Mouse (Mus musculus): ENCODE data around the gene Nrbp1. TPM values are rescaled to one million over a fixed set of nuclear protein-coding genes. Genes with fewer than 3 reads are reported as not detected.

The Nrbp1 gene
- 100 to 1,000 TPM; 133 to 161 TPM for total RNA-seq (2023)

GRCm38 (mm10) chr5:31240637-31241521 is at the start of gene Nrbp1, which contains the start of gene Gm9970:
Gene Nrbp1 (plus strand): TSS chr5:31240864.
Gene Gm9970 (minus strand): TSS chr5:31241232.

GRCm38 (mm10) chr5:31192939-31193630 is 47.6 kb upstream of the Nrbp1 start, which contains the start of the genes Snx17 and Eif2b4:
Gene Snx17 (plus strand): TSS chr5:31193227.
Gene Eif2b4 (minus strand): TSS chr5:31193430.

GRCm38 (mm10) chr5:31201742-31202590 is 38.7 kb upstream of the Nrbp1 start, which contains the start of gene Zfp513:
Gene Zfp513 (minus strand): TSS chr5:31202303.

DNA sequence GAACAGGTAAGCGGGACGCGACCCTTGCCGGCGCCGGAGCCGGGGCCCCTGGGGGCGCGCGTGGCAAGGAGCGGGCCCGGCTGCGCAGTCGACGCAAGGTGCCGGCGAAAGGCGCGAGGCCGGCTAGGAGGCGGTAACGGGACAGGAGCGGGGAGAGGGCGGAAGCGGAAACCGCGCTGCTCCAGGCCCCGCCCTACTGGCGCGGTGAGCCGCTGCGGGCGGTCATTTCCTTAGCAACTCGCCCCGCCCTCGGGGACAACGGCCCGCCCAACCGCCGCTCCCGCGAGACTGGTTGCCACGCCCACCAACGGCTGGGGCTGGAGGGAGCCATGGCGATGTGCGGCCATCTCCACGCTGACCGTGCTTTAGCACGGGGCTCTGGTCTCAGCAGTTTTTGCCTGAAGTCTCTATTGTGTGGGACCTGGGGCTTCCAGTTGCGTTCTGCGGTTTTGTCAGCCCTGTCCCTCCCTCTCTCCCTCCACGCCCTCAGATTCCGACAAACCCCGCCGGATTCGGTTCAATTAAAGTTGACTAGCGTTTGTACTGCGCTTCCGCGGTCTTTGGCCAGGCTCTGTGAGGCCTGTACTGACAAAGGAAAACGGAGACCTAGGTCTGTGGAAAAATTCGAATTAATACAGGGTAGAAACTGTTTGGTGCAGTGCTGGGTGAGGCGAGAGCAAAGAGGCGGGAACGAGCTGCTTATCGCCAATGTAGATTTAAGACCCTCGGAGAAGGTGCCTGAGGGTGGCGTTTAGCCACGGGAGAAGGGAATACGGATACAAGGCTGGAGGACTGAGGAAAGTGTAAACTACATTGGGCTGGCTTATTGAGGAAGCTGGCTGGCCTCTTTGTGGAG is 20.0 kb upstream of the Nrbp1 start, which contains the start of gene Ppm1g:
Gene Ppm1g, minus strand, starts transcription at position 240 of the 856 bp plus-strand sequence.

DNA sequence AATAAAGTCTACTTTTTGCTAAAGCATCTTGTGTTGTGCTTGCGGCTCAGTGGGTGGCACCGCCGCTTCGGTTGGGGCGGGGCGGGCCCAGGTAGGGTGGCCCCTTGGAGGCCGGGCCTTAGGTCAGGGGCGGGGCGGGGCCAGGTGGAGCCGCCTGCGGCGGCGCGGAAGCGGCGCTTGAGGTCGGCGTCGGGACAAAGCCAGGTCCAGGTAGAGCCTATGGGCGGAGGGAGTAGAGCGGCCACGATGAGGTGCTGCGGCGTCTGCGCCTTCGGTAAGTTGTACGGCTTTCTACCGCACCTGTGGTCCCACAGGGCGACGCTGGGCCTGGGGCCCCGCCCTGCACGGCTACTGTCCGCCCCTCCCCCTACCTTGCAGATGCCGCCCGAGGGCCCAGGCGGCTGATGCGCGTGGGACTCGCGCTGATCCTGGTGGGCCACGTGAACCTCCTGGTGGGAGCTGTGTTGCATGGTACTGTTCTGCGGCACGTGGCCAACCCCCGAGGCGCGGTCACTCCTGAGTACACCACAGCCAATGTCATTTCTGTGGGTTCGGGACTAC is 11.0 kb downstream of the Nrbp1 start, which contains the start of gene Krtcap3:
Gene Krtcap3, plus strand, starts transcription at position 151 of the 561 bp plus-strand sequence.

DNA sequence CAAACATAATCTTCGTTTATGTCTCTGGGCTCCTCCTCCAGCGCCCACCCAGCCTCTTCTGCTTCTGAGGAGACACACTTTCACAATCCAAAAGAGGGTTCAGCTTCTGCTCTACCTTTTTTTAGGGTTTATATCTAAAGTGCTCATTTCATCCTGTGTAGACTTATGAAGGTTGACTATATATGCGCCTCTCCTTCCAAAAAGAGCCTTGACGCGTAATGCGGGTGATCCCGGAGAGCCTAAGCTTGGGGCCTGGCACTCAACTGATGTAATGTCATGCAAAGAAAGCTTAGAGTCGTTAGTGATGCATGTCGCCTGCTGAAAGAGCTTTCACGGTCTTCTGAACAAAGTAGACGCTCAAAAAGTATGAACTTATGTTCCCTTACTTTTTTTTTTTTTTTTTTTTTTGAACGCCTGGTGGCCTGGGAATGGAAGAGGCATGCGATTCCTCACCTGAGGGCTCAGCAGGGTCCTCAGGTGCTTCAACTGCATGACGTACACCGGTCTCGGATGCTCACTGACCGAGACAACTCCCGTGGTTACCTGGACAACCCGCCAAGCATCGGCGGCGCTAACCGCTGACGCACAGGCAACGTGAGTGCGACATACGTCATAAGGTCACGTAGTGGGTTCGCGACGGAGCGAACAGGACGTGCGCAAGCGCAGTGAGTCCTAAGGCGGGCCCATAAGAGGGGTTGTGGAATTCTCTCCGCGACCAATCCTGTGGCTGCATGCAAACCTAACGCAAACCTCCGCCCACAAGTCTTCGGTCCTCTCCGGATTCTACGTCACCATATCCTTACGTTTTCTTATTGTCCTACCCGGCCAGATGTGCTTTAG is 50.1 kb downstream of the Nrbp1 start, which contains the start of gene Ift172:
Gene Ift172, minus strand, starts transcription at position 596 of the 840 bp plus-strand sequence.

GRCm38 (mm10) chr5:31295606-31296141 is 55.0 kb downstream of the Nrbp1 start, which contains the start of gene Fndc4:
Gene Fndc4 (minus strand): TSS chr5:31296080.

DNA sequence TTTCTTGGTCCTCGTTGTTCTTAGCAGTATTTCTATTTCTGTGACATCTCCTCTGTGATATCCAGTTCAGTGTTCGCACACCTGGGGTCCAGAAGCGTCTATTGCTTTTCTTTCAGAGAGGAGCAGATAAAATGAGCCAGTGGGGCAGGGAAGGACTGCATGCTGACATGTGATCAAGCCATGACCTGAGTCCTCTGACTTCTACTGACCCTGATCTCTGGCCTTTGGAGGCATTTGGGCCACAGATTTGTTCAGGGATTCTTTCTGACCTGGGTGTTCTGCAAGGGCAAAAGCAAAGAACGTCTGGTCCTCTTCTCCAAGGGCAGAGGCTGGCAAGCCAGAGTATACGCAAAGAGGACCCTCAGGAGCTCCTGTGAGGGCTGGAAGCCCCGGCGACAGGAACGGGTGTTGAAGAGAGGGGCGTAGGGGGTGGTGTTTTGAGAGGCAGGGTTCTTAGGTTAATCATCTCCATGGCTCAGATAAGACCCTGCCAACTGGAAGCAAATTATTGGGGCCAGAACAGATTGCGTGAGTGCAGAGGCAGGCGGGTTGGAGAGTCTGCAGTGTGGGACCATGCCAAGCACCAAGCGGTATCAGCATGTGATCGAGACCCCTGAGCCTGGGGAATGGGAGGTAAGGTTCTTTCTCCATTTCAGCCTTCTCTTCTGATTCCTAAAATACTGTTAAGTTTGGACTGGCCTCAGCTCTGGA is 56.5 kb downstream of the Nrbp1 start, which contains the start of gene Gckr:
Gene Gckr, plus strand, starts transcription at position 397 of the 711 bp plus-strand sequence.

Other genes starting within 250 kb of the Nrbp1 start
- gene Atraid, start 192.6 kb upstream of the Nrbp1 start, total RNA-seq (2023), result 10 to 100 TPM; 23.2 to 25.3 TPM
- 1 to 10 TPM; 1.9 to 3.9 TPM for gene Slc5a6, start 191.9 kb upstream of the Nrbp1 start, total RNA-seq (2023)
- gene Cad, start 186.1 kb upstream of the Nrbp1 start, total RNA-seq (2023), result 10 to 100 TPM; 25.6 to 26.0 TPM
- not detected for gene Dnajc5g, start 134.6 kb upstream of the Nrbp1 start, total RNA-seq (2023)
- not detected for gene Slc30a3, start 132.6 kb upstream of the Nrbp1 start, total RNA-seq (2023)
- not detected for gene Trim54, start 124.2 kb upstream of the Nrbp1 start, total RNA-seq (2023)
- gene Ucn, start 102.0 kb upstream of the Nrbp1 start, total RNA-seq (2023), result not detected
- 10 to 100 TPM in 1 of 2 experiments, 1 to 10 TPM in 1; 9.4 to 14.1 TPM for gene Mpv17, start 86.6 kb upstream of the Nrbp1 start, total RNA-seq (2023)
- under 1 TPM; 0.83 to 0.97 TPM for gene Gm29609, start 61.0 kb upstream of the Nrbp1 start, total RNA-seq (2023)
- gene Gtf3c2, start 60.7 kb upstream of the Nrbp1 start, total RNA-seq (2023), result 10 to 100 TPM; 71.9 to 76.2 TPM
- 10 to 100 TPM; 50.4 to 54.9 TPM for gene Snx17, start 47.6 kb upstream of the Nrbp1 start, total RNA-seq (2023)
- gene Eif2b4, start 47.4 kb upstream of the Nrbp1 start, total RNA-seq (2023), result 10 to 100 TPM; 21.2 to 26.6 TPM
- gene Zfp513, start 38.6 kb upstream of the Nrbp1 start, total RNA-seq (2023), result 10 to 100 TPM; 21.4 to 21.5 TPM
- gene Ppm1g, start 20.2 kb upstream of the Nrbp1 start, total RNA-seq (2023), result 10 to 100 TPM; 76.0 to 81.9 TPM
- gene Gm9970, start 368 bp downstream of the Nrbp1 start, total RNA-seq (2023), result 1 to 10 TPM in 1 of 2 experiments, under 1 TPM in 1; 0.92 to 1.9 TPM
- gene Krtcap3, start 10.8 kb downstream of the Nrbp1 start, total RNA-seq (2023), result 10 to 100 TPM in 1 of 2 experiments, 1 to 10 TPM in 1; 9.2 to 12.4 TPM
- 10 to 100 TPM in 1 of 2 experiments, 1 to 10 TPM in 1; 6.3 to 13.2 TPM for gene Ift172, start 50.3 kb downstream of the Nrbp1 start, total RNA-seq (2023)
- not detected for gene Fndc4, start 55.2 kb downstream of the Nrbp1 start, total RNA-seq (2023)
- gene Gckr, start 56.6 kb downstream of the Nrbp1 start, total RNA-seq (2023), result not detected
- 10 to 100 TPM; 18.2 to 18.9 TPM for gene Zfp512, start 211.6 kb downstream of the Nrbp1 start, total RNA-seq (2023)
- under 1 TPM; 0.28 to 0.79 TPM for gene 4930548H24Rik, start 244.9 kb downstream of the Nrbp1 start, total RNA-seq (2023)